Mouse (Mus musculus): Measurements from ENCODE around the gene Smad6.

Smad6 gene

DNA sequence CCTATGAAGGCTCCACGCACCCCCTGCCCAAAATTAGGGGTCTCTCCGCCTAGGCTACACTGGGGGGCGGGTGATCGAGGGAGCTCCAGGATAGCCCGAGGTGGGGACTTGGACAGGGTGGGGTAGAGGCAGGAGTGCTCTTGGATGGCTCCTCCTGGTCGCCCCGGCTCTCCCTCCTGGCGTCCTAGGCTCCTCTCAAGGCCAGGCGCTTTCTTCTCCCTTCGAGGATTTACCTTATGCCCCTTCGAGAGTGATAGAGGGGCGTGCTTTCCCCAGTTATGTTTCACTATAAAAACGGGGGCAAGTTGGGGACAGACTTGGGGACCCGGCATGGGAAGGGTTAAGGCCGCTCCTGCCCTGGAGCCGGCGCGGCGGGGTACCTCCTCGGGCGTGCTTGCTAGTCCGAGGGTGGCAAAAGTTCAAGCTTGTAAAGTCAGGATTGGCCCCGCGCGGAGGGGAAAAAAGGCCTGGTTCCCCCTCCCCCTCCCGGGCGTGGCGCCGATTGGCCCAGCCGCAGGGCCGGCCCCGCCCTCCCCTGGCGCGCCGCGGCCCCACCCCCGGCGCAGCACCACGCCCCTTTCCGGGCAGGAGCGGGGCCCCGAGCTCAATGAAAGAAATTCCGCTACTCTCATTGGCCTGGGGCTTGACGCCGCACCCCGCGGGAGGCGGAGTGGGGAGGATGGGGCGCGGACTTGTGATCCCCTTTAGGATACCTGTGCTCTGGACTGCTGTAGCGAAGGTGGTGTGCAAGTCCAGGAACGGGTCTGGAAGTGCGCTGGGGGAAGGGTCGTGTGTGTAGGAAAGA is 905 bp upstream of the Smad6 start:
- peak; percentile 97 to 99 for DNase-seq (ENCODE audit: inconsistent age in 2 of 2, low spot score in 1 of 2)

DNA sequence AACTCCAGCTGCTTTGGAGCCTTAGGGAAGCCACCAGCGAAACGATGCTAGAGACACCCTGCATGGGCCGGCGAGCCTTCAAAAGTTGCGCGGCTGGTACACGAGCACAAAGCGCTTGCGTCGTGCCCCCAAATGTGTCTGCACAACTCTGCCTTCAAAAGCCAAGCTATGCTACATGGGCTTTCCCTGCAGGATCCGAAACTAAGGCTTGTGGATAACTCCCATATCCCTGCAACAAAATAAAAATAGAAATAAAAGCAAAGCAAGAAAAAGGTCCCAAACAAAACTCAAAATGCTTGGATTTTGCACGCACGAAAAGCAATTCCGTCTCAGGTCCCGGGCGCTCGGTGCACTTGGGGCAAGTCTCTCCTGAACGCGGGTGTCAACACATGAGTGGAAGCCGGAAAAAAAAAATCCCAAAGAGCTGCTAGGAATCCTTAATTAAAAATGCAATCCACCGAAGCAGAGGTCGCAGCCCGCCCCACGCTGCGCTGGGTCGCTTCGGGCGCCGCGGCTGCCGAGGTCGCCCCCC is 474 bp downstream of the Smad6 start:
- no peak for DNase-seq (ENCODE audit: inconsistent age in 2 of 2, low spot score in 1 of 2)

DNA sequence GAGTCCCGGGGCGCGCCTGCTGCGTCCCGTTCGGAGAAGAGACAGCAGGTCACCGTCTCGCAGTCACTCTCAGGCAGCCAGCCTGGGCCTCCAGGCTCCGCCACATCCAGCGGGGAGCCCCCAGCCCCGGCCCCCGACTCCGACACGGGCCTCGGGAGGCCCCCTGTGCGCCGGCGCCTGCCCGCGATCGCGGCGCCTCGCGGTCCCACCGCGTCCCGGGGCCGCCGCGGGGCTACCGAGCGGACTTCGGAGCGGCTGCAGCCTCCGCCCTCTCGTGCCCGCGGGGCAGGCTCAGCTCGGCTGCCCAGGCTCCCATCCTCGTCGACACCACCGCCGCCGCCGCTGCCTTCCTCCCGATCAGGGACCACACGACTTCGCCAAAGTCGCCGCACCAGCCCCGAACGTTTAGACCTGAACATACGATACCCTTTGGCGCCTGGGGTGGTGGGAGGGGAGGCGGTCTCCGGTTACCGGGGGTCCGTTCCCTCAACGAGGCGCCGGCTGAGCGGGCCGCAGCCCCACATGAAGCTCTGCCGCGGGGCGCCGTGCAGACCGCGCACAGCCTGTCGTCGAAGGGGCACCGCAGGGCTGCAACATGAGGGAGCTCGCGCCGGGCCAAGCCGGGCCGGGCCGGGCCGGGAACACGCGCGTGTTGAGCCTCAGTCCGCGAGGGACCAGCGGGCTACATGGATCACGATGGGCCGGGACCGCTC is 1.1 kb downstream of the Smad6 start:
- DNase-seq (ENCODE audit: inconsistent age in 2 of 2, low spot score in 1 of 2): peak; percentile 50 to 82

DNA sequence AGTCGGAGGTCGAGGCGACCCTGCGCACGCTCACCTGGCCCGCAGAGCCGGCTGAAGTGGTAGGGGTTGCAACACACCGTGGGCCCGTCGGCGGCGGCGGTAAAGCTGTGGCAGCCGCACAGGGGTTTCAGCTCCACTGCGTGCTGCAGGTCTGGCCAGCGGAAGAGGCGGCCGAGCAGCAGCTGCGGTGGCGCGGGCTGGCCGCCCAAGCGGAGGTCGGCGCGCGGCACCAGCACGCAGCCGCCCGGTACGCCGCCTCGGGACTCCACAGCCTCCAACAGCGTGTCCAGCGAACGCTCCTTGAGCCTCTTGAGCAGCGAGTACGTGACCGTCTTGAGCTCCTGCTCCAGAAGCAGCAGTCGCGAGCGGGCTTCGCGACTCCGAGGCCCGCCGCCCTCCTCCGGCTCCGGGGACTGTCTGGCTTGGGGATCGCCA is 1.7 kb downstream of the Smad6 start:
- no peak for DNase-seq (ENCODE audit: inconsistent age in 2 of 2, low spot score in 1 of 2)

DNA sequence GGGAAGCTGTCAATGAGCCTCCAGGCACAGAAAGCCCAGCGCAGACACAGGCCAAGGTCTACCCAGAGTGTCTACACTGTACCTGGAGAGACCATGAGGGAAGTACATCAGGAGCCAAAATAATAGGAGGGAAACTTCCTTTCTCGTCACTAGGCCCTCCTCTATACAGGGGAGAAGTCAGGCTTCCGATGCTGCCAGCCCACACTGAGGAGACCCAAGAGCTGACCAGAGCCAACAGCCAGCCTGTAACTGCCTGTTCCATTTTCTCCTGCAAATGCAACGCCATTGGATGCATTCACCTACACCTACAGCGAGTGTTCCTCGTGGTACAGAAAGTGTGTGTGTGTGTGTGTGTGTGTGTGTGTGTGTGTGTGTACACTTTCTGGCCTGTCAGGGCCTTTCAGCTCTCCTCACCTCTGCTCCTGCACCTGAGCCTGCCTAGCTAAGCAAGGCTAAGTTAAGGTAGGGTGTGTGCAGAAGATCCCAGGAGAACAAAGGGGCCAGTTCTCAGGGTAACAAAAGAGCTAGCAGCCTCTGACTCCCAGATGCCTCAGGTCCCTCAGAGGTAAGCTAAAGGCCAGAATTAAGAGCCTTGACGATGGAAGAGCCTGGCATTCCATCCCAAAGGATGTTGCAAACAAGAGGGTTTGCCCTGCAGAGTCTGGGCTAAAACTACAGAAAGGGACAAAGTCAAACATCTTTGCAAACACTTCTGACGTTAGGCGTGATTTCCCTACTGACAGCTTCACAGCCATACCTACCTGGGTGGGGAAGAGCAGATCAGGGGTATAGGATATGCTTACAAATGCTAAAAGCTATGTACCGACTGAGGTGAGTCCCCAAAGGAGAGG is 2.6 kb downstream of the Smad6 start:
- peak in 1 of 2 experiments; percentile 43 for DNase-seq (ENCODE audit: inconsistent age in 2 of 2, low spot score in 1 of 2)

DNA sequence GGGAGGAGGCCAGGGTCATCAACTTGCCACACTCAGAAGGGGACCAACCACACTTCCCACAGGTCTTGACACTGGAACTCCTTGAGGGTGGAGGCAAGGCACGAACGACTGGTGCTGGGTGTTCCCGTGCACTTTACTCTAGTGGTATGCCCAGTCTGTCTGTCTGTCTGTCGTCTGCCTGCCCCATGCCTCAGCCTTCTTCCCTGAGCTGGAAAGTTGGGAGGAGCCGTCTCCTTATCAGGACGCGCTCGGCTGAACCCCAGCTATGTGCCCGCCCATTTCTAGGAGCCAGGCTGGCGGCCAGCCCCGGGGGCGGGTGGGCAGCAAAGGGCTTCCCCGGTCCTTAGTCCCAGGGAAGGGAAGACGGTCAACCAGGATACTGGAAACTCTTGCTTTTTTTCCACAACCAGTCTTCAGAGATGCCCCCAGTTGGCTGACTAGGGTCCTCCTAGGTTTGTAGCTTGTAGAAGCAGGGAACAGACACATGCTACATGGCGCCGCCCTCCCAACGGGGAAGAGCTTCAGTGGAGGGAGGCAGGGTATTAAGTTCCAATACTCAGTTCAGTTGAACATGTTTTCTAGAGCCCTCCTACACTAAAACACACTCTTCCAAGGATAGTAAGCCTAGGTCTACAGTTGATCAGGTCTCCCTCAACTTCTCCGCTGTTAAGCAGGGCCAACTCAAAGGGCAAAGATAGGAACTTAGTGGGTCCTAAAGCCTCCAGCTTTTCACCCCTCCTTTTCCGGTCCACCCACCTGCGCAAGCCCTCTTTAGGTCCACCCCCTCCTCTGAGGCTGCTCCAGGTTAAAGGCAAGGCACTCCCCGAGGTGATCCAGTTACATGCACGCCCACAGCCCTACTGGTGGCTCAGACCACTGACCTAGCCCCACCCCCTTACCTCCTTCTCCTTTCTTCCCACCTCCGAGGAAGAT is 3.7 kb downstream of the Smad6 start:
- peak; percentile 73 to 84 for DNase-seq (ENCODE audit: inconsistent age in 2 of 2, low spot score in 1 of 2)

DNA sequence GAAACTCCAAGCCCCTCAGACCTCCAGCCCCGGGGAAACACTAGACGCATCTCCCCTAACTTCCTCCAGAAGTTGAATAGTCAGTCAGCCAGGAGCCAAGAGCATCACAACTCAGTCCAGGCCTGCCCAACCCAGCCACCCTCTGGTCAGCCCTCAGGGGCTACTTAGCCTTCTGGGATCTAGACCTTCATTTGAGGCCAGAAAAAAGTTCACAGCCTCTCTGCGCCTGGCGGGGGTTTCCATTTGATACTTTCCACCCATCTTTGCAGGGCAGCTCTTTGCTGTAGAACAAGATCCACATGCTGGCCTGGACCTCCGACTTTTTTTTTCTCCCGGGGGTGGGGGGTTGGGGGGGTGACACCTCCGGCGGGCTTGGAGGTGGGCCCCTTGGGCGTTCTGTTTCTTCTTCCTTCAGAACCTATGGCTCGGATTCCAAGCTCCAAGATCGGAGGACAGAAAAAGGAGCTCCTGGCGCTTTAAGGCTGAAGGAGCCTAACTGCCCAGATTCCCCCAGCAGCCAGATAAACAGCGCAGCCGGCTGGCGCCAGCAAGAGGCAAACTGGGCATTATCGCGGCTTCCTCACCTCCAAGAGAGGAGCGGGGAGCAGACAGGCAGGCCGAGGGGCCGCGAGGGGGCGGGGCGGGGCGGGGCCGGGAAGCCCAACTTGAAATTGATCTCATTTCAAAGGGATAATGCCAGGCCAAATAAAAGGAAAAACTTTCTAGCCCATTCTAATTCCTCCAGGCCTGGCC is 5.0 kb downstream of the Smad6 start:
- peak; percentile 66 to 75 for DNase-seq (ENCODE audit: inconsistent age in 2 of 2, low spot score in 1 of 2)

DNA sequence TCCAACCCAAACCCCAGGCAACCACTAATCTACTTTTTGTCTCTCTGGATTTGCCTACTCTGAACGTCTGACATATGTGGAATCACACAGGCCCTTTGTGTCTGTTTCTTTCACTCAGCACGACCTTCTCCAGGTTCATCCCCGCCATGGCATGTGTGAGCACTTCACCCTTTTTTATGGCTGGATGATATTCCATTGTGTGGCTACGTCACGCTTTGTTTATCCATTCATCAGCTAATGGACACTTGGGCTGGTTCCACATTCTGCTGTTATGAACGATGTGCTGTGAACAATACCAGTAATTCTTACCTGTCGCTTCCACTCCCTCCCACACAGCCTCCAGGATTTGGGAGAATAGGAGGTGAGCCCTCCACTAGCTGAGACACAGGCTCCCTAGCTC is 5.8 kb downstream of the Smad6 start:
- no peak for DNase-seq (ENCODE audit: inconsistent age in 2 of 2, low spot score in 1 of 2)

DNA sequence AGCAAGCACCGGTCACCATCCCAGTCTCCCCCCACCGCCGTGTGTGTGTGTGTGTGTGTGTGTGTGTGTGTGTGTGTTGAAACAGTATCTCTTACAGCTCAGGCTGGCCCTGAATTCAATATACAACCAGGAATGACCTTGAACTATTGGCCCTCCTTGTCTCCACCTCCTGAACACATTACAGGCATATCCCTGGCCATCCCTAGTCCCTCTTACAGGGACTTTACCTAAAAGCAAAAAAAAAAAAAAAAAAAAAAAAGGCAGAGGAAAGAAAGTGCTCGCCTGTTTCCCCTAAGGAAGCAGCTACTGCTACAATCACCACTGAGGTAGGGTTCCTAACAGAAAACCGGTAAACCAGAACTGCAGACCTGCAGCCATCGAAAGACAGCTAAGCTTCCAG is 7.1 kb downstream of the Smad6 start:
- no peak for DNase-seq (ENCODE audit: inconsistent age in 2 of 2, low spot score in 1 of 2)

DNA sequence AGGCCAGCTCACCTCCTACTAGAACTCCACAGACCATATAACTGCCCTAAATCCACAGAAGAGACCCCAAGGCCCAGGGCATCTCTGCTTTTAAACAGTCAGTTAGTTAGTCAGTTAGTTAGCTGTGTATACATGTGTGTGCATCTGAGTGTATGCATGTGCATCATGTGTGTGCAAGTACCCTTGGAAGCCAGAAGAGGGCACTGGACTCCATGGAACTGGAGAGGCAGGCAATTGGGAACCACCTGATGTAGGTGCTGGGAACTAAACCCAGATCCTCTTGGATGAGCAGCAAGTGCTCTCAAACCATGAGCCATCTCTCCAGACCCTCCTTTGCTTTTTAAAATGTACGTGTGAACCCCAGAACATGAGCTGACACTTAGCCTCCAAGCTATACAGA is 10.5 kb downstream of the Smad6 start:
- no peak for DNase-seq (ENCODE audit: inconsistent age in 2 of 2, low spot score in 1 of 2)

DNA sequence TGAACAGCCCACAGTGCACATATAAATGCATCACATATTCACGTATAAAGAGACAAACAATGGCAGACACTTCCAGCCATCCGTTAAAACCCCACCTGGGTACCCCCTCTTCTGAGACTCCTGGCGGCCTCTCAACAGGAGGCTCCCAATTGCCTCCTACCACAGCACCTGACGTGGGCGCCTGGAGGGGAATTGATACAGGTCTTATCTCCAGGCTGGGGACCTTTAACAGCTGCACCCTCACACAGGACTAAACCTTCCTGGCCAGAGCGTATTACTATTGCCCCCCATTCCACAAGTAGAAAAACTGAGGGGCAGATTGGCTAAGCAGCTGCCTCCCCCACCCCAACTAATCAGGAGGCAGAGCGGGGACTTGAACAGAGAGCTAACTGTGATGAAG is 18.9 kb downstream of the Smad6 start:
- no peak for DNase-seq (ENCODE audit: inconsistent age in 2 of 2, low spot score in 1 of 2)

DNA sequence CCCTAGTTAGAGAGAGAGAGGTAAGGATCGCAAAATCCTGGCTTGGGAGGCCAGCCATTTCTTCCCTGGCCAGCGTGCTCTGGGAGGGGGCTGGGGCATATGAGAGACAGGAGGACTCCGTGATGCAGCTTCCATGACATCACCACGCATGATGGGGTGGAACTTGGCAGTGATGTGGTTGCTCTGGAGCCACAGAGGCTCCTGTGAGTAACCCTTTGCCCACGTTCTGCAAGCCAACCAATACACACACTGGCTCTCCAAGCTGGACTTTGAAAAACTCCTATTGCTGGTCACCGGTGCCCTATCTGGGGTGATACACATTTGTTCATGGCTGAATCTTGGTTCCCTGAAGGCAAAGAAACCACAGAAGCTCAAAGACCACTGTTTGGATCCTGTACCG is 20.8 kb downstream of the Smad6 start:
- no peak for DNase-seq (ENCODE audit: inconsistent age in 2 of 2, low spot score in 1 of 2)

DNA sequence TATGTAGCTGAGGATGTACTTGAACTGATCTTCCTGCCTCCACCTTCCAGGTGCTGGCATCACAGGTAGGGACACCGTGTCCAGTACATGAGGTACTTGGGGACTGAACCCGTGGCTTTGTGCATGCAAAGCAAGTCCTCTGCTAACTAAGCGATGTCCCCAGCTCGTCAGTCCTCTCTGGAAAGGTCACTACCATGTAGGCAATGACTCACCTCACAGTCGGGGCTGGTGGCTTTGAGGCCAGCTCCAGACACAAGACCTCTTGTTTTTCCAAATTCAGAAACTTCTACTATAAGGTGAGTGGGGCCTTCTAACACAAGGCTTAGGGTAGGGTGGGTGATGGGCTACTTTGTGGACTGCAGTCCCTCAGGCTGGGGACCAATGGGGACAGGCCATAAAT is 21.8 kb downstream of the Smad6 start:
- DNase-seq (ENCODE audit: inconsistent age in 2 of 2, low spot score in 1 of 2): peak; percentile 42 to 72

DNA sequence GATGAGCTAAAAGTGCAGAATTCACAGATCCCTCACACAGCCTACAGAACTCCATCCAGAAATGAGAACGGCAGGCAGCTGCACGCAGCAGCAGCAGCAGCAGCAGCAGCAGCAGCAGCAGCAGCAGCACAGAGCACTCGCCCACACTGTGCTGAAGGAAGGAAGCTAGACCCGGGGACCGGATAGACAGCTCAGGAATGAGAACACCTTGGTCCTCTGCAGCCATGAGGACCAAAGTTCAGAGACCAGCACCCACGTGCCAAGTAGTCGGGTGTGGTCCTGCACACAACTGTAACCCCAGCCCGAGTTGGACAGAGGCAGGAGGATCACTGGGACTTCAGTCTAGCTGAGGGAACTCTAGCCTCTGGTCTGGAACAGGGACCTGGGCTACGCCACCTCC is 22.7 kb downstream of the Smad6 start:
- no peak for DNase-seq (ENCODE audit: inconsistent age in 2 of 2, low spot score in 1 of 2)

DNA sequence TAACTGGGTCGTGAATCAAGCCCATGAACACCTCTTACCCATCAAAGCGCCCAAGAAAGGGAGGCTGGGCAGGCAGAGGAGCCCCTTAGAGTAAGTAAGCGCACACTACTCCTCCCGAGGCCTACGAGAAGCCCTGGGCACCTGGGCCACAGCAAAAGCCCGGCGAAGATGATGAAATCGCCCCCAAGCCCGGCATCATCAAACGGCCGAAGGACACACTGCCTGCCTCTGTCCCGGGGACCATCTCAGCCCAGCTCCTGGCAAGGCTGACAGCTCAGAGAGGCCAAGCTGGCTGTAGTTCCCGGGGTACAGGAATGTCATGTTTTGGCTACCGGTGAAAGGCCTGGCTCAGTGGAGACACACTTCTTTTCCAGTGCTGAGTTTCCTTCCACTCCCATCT is 23.8 kb downstream of the Smad6 start:
- peak; percentile 72 to 87 for DNase-seq (ENCODE audit: inconsistent age in 2 of 2, low spot score in 1 of 2)

DNA sequence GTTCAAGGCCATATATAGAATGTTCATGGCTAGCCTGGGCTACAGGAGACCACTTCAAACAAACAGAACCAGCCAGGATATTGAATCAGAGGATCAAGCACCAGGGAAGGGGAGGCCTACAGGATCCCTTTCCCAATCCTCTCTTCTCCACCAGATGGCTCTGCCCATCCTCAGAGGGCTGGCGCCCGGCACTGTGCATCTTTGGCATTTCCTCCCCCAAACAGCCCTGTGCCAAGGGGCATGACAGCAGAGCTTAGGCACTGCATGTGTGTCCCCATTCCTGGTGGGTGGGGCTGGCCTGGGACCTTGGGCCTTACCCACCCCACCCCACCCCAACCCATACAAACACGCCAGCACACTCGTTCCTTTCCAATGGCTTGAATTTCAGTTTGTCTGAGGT is 24.4 kb downstream of the Smad6 start:
- DNase-seq (ENCODE audit: inconsistent age in 2 of 2, low spot score in 1 of 2): peak; percentile 75 to 83

DNA sequence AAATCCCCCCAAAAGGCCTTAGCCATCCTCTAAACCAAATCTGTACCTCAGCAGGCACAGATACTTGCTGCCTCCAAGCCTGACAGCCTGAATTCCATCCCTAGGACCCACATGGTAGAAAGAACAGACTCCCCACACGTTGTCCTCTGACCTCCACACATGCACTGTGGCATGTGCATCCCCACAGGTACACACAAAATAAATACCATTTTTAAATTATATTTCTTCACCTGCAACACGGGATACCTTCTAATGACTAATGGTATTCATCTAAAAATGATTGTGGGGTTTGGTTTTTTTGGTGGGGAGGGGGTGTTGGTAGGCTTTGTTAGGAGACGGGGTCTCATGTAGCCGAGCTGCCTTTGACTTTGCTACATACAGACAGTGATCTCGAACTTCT is 28.6 kb downstream of the Smad6 start:
- no peak for DNase-seq (ENCODE audit: inconsistent age in 2 of 2, low spot score in 1 of 2)

DNA sequence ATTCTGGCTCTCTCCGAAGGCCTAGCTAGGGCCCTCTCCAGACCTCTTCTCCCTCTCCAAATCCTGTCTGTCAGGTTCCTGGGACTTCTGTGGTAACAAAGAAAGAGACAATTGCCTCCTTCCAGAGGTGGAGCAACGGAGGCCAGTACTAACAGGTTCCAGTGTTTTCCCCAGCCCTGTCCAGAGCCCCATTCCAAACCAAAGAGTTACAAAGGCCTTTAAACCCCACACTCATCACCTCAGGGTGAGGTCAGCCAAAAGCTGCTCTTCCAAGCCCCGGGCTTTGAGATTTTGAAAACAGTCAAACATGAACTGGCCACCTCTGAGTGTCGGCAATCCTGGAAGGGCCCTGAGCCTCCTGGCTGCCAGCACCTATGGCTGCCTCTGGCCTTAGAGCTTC is 29.1 kb downstream of the Smad6 start:
- DNase-seq (ENCODE audit: inconsistent age in 2 of 2, low spot score in 1 of 2): no peak

DNA sequence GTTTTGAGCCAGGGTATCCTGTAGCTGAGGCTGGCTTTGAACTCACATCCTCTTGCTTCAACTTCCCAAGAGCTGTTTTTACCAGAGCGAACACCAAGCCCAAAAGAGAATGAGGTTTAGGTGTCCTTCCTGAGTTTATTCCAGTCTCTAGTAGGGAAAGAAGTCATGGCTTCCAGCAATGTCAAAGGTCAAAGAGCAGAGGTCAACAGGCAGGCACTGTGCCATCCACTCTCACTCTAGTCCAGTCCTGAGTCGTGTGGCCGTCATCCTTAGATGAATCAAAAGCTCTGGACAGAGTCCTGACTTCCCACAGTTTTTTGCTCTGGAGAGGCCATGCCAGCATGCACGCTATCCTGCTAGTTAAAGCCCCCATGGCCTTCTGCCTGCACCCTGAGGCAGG is 30.7 kb downstream of the Smad6 start:
- no peak for DNase-seq (ENCODE audit: inconsistent age in 2 of 2, low spot score in 1 of 2)

DNA sequence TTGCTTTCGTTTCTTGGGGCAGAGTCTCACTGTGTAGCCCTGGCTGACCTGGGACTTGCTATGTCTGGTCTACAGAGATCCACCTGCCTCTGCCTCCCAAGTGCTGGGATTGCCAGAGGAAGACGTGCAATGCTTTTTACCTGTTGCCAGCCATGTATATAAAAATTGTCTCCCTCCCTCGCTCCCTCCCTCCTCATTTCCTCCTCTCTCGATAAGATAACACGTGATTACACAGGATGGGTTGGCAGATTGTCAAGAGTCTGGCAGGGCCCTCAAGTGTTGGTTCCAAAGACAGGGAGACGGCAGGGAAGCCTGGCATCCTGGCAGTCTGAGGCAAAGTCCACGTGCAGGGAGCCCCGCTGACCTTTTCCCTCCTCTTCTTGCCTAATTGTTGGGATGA is 32.2 kb downstream of the Smad6 start:
- peak in 1 of 2 experiments; percentile 36 for DNase-seq (ENCODE audit: inconsistent age in 2 of 2, low spot score in 1 of 2)

Measured in adrenal gland, adult (tissue).